Mouse (Mus musculus) MEL (cell line): ENCODE data around the gene Opcml. TPM values are rescaled to one million over a fixed set of nuclear protein-coding genes. Genes with fewer than 3 reads are reported as not detected.

Experiments
- DNase-seq: peaks from one replicate; pipeline ENCODE4 v3.0.0; 2011; ENCODE audit warnings: low read depth, low spot score
- H3K27ac ChIP-seq: 2 replicates; pipeline ENCODE4 v1.5.1; 2012; ENCODE audit warnings: low read depth, mild to moderate bottlenecking, control low read depth, low read length, moderate library complexity; ENCODE audit not compliant: control insufficient read depth
- H3K27me3 ChIP-seq, 2 experiments: fragments of 150-350 bp in 1 of 2; sonication (generic) in 1 of 2; 2 replicates each; pipeline ENCODE4 v1.6.1; 2012; ENCODE audit warnings: low read length in 2 of 2, mild to moderate bottlenecking in 2 of 2, improper control_type of control experiment in 1 of 2, moderate library complexity in 1 of 2; ENCODE audit not compliant: insufficient read depth in 2 of 2, control insufficient read depth in 1 of 2
- H3K36me3 ChIP-seq, 2 experiments: 2 replicates each; pipeline ENCODE4 v1.6.1; 2012 to 2014; ENCODE audit warnings: low read length in 2 of 2, improper control_type of control experiment in 1 of 2, inconsistent platforms in 1 of 2, mild to moderate bottlenecking in 1 of 2; ENCODE audit not compliant: insufficient read depth in 2 of 2, control insufficient read depth in 1 of 2
- H3K4me1 ChIP-seq, 2 experiments: fragments of 150-350 bp in 1 of 2; sonication (generic) in 1 of 2; 2 replicates each; pipeline ENCODE4 v1.6.1; 2012; ENCODE audit warnings: low read length in 2 of 2, improper control_type of control experiment in 1 of 2, mild to moderate bottlenecking in 1 of 2; ENCODE audit not compliant: insufficient read depth in 2 of 2, control insufficient read depth in 1 of 2
- H3K4me3 ChIP-seq, 2 experiments: fragments of 150-350 bp in 1 of 2; sonication (generic) in 1 of 2; 2 replicates each; pipeline ENCODE4 v1.5.1; 2012; ENCODE audit warnings: low read depth in 2 of 2, low read length in 2 of 2, mild to moderate bottlenecking in 2 of 2, moderate library complexity in 2 of 2, control low read depth in 1 of 2, improper control_type of control experiment in 1 of 2; ENCODE audit not compliant: control insufficient read depth in 1 of 2, insufficient read depth in 1 of 2
- H3K79me2 ChIP-seq: 2 replicates; pipeline ENCODE4 v1.6.1; 2012; ENCODE audit warnings: mild to moderate bottlenecking, low read length, moderate library complexity; ENCODE audit not compliant: control insufficient read depth, poor library complexity, insufficient read depth
- H3K9ac ChIP-seq: 2 replicates; pipeline ENCODE4 v1.6.1; 2012; ENCODE audit warnings: low read depth, mild to moderate bottlenecking, control low read depth, low read length, moderate library complexity; ENCODE audit not compliant: control insufficient read depth, poor library complexity, severe bottlenecking
- H3K9me3 ChIP-seq: fragments of 150-350 bp; sonication (generic); replicated peaks from 2 replicates; pipeline ENCODE4 v1.6.1; 2012; ENCODE audit warnings: mild to moderate bottlenecking, low read length, improper control_type of control experiment, moderate library complexity; ENCODE audit not compliant: insufficient read depth
- BHLHE40 ChIP-seq: IDR thresholded peaks from 2 replicates; pipeline ENCODE4 v1.6.1; 2012; ENCODE audit warnings: low read depth, mild to moderate bottlenecking, inconsistent platforms, low read length, improper control_type of control experiment, borderline replicate concordance
- CHD2 ChIP-seq: IDR thresholded peaks from 2 replicates; pipeline ENCODE4 v1.6.1; 2011; ENCODE audit warnings: low read length, improper control_type of control experiment
- CTCF ChIP-seq, 3 experiments: IDR thresholded peaks in 2 of 3; conservative IDR thresholded peaks in 1 of 3; 2 replicates each; pipeline ENCODE4 v1.5.1; 2011 to 2012; ENCODE audit warnings: low read length in 3 of 3, low read depth in 2 of 3, mild to moderate bottlenecking in 2 of 3, improper control_type of control experiment in 1 of 3, inconsistent platforms in 1 of 3, mixed read lengths in 1 of 3, moderate library complexity in 1 of 3; ENCODE audit not compliant: control insufficient read depth in 1 of 3, insufficient read depth in 1 of 3, poor library complexity in 1 of 3, severe bottlenecking in 1 of 3
- E2F4 ChIP-seq: IDR thresholded peaks from 2 replicates; pipeline ENCODE4 v1.6.1; 2011; ENCODE audit warnings: low read depth, low read length, improper control_type of control experiment, borderline replicate concordance
- ETS1 ChIP-seq: IDR thresholded peaks from 2 replicates; pipeline ENCODE4 v1.6.1; 2012; ENCODE audit warnings: low read depth, mild to moderate bottlenecking, inconsistent platforms, low read length, improper control_type of control experiment, moderate library complexity
- HCFC1 ChIP-seq: IDR thresholded peaks from 2 replicates; pipeline ENCODE4 v1.6.1; 2012; ENCODE audit warnings: low read depth, mild to moderate bottlenecking, inconsistent platforms, low read length, improper control_type of control experiment, moderate library complexity
- KAT2A ChIP-seq: conservative IDR thresholded peaks from 2 replicates; pipeline ENCODE4 v1.6.1; 2012; ENCODE audit warnings: low read depth, low read length, improper control_type of control experiment, inconsistent platforms
- MAX ChIP-seq: IDR thresholded peaks from 2 replicates; pipeline ENCODE4 v1.6.1; 2011; ENCODE audit warnings: low read length, improper control_type of control experiment
- MYB ChIP-seq: IDR thresholded peaks from 2 replicates; pipeline ENCODE4 v1.6.1; 2011; ENCODE audit warnings: mild to moderate bottlenecking, low read depth, low read length, improper control_type of control experiment
- NELFE ChIP-seq: IDR thresholded peaks from 2 replicates; pipeline ENCODE4 v1.6.1; 2011; ENCODE audit warnings: low read depth, low read length, improper control_type of control experiment
- NRF1 ChIP-seq: IDR thresholded peaks from 2 replicates; pipeline ENCODE4 v1.6.1; 2014; ENCODE audit warnings: low read depth, mild to moderate bottlenecking, inconsistent platforms, low read length, improper control_type of control experiment, moderate library complexity; ENCODE audit not compliant: poor library complexity, insufficient read depth, severe bottlenecking
- POLR2A ChIP-seq, 2 experiments: IDR thresholded peaks; 2 replicates each; pipeline ENCODE4 v1.6.1; 2011 to 2012; ENCODE audit warnings: low read length in 2 of 2, mild to moderate bottlenecking in 2 of 2, control low read depth in 1 of 2, improper control_type of control experiment in 1 of 2, low read depth in 1 of 2, moderate library complexity in 1 of 2; ENCODE audit not compliant: control insufficient read depth in 1 of 2, insufficient read depth in 1 of 2, poor library complexity in 1 of 2
- POLR2AphosphoS2 ChIP-seq: IDR thresholded peaks from 2 replicates; pipeline ENCODE4 v1.6.1; 2011; ENCODE audit warnings: low read length, improper control_type of control experiment
- POLR2AphosphoS5 ChIP-seq: IDR thresholded peaks from 2 replicates; pipeline ENCODE4 v1.6.1; 2012; ENCODE audit warnings: low read depth, borderline replicate concordance, mild to moderate bottlenecking, inconsistent platforms, low read length, moderate library complexity, mixed read lengths
- RAD21 ChIP-seq: IDR thresholded peaks from 2 replicates; pipeline ENCODE4 v1.6.1; 2011; ENCODE audit warnings: mild to moderate bottlenecking, low read depth, low read length, improper control_type of control experiment
- RCOR1 ChIP-seq: IDR thresholded peaks from 2 replicates; pipeline ENCODE4 v1.6.1; 2012; ENCODE audit warnings: low read depth, mild to moderate bottlenecking, inconsistent platforms, low read length, improper control_type of control experiment
- SIN3A ChIP-seq: IDR thresholded peaks from 2 replicates; pipeline ENCODE4 v1.6.1; 2012; ENCODE audit warnings: low read length, improper control_type of control experiment, inconsistent platforms
- SMC3 ChIP-seq: IDR thresholded peaks from 2 replicates; pipeline ENCODE4 v1.6.1; 2011; ENCODE audit warnings: low read depth, low read length, improper control_type of control experiment
- TAL1 ChIP-seq: IDR thresholded peaks from 2 replicates; pipeline ENCODE4 v1.6.1; 2012; ENCODE audit warnings: mild to moderate bottlenecking, inconsistent platforms, low read length, moderate library complexity, mixed read lengths
- TCF12 ChIP-seq: IDR thresholded peaks from 2 replicates; pipeline ENCODE4 v1.6.1; 2014; ENCODE audit warnings: low read depth, mild to moderate bottlenecking, inconsistent platforms, low read length, improper control_type of control experiment, moderate library complexity
- UBTF ChIP-seq: IDR thresholded peaks from 2 replicates; pipeline ENCODE4 v1.6.1; 2012; ENCODE audit warnings: low read depth, mild to moderate bottlenecking, inconsistent platforms, low read length, improper control_type of control experiment, moderate library complexity, borderline replicate concordance; ENCODE audit not compliant: insufficient read depth
- USF1 ChIP-seq: IDR thresholded peaks from 2 replicates; pipeline ENCODE4 v1.6.1; 2014; ENCODE audit warnings: low read depth, mild to moderate bottlenecking, inconsistent platforms, low read length, improper control_type of control experiment, moderate library complexity
- USF2 ChIP-seq, 2 experiments: IDR thresholded peaks; 2 replicates each; pipeline ENCODE4 v1.6.1; 2011 to 2012; ENCODE audit warnings: improper control_type of control experiment in 2 of 2, low read length in 2 of 2, borderline replicate concordance in 1 of 2, inconsistent platforms in 1 of 2, low read depth in 1 of 2, mild to moderate bottlenecking in 1 of 2; ENCODE audit not compliant: insufficient read depth in 1 of 2
- ZC3H11A ChIP-seq: IDR thresholded peaks from 2 replicates; pipeline ENCODE4 v1.6.1; 2012; ENCODE audit warnings: low read depth, mild to moderate bottlenecking, inconsistent platforms, low read length, improper control_type of control experiment
- polyA plus RNA-seq, 2 experiments: library from polyadenylated mRNA; stranded (reverse) in 1 of 2; unstranded in 1 of 2; fragments of >175 nt in 1 of 2; fragments of >200 nt in 1 of 2; gene quantifications; 2 replicates each; pipeline versions ENCODE4 v1.2.1 to v1.2.4; 2012; ENCODE audit warnings: low replicate concordance in 2 of 2, low read depth in 1 of 2; ENCODE audit not compliant: insufficient read length in 2 of 2, insufficient read depth in 1 of 2, missing spikeins in 1 of 2
- total RNA-seq: library from RNA; depleted of rRNA; stranded (reverse); fragments of 300-350 nt; gene quantifications from 2 replicates; pipeline ENCODE4 v1.2.3, GENCODE M21; 2012

Opcml gene
- total and polyA plus RNA-seq, 3 experiments: not detected

DNA sequence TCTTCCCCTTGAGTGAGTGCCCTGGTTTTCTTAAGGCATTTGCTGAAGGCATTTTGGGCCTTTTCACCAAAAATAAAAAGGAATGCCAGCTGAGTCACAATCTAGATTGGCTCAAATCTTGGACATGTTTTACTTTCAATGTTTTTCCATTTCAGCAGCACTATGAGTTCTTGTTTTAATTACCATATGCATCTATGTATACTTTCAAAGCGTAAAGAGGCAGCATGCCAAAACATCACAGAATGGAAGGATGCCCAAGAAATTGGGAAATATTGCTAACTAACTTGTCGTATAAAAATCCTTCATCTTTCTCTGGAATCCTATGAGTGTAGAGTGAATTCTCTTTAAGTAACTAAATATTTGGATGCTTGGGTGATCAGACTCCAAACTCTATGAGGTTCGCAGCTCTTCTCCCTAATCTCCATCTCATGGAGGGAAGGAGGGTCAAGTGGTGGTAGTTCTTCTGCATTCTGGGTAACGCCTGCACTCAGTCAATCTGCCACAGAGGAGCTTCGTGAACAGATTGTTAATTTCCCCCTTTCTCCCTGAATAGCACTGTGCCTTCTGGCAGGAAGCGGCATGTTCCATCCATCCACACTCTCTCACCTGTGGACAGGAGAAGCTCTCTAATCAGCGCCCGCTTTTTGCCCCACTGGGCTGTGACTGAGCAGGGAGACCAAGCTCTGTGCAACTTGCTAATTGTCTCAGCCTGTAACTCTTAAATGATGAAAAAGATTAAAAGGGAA lies 435.4 kb downstream of the Opcml start:
- Histone ChIP-seq H3K27ac (no peak overlapping the region), H3K9me3 (no peaks in the 10 kb centered on the region), H3K36me3 (no peaks in the 10 kb centered on the region), H3K4me3 (no peak overlapping the region), H3K9ac (no peak overlapping the region), H3K4me1 (no peaks in the 10 kb centered on the region), H3K27me3 (no peaks in the 10 kb centered on the region), H3K79me2 (no peaks in the 10 kb centered on the region)
- DNase-seq: no peak
- TF ChIP-seq BHLHE40 (no peak), MAX (no peak), RCOR1 (no peak), SIN3A (no peak), POLR2AphosphoS5 (no peak), NRF1 (no peak), POLR2AphosphoS2 (no peak), POLR2A (IDR thresholded peaks at IDR 0.05; ENCODE audit: control insufficient read depth in 1 of 2, insufficient read depth in 1 of 2, low read depth in 1 of 2, low read length in 2 of 2, poor library complexity in 1 of 2) (no peak), CTCF (IDR thresholded peaks at IDR 0.05 in 2 of 3, conservative IDR thresholded peaks at IDR 0.05 in 1 of 3; ENCODE audit: control insufficient read depth in 1 of 3, insufficient read depth in 1 of 3, low read depth in 2 of 3, low read length in 3 of 3, poor library complexity in 1 of 3, severe bottlenecking in 1 of 3) (no peak), ZC3H11A (no peak), TCF12 (no peak), USF1 (no peak), CHD2 (no peak), RAD21 (no peak), KAT2A (no peak), USF2 (IDR thresholded peaks at IDR 0.05; ENCODE audit: borderline replicate concordance in 1 of 2, insufficient read depth in 1 of 2, low read depth in 1 of 2, low read length in 2 of 2) (no peak), MYB (no peak), TAL1 (no peak)

DNA sequence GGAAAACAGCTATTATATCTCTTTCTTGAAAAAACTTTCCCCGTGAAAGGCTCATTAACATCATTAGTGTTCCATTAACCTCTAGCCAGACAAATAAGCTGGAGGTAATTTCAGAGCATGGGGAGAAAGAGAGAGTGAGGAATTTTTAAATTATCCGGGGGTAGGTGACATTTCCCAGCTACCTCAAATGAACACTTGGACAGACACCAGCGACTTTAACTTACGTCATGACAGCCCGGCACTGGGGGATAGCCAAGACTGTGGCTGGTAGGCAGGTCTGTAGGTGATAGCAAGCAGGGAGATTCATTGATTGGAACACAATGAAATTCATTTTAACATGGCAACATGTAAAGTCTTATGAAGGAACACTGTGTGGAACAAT lies 436.0 kb downstream of the Opcml start:
- Histone ChIP-seq H3K27me3 (no peaks in the 10 kb centered on the region), H3K9ac (no peak overlapping the region), H3K27ac (no peak overlapping the region)
- TF ChIP-seq CTCF (IDR thresholded peaks at IDR 0.05 in 2 of 3, conservative IDR thresholded peaks at IDR 0.05 in 1 of 3; ENCODE audit: control insufficient read depth in 1 of 3, insufficient read depth in 1 of 3, low read depth in 2 of 3, low read length in 3 of 3, poor library complexity in 1 of 3, severe bottlenecking in 1 of 3): no peak
- TF ChIP-seq E2F4: no peak
- TF ChIP-seq ETS1: no peak
- no peak for TF ChIP-seq NELFE
- TF ChIP-seq SMC3: no peak
- TF ChIP-seq TAL1: no peak
- no peak for TF ChIP-seq HCFC1
- no peak for TF ChIP-seq POLR2A (IDR thresholded peaks at IDR 0.05; ENCODE audit: control insufficient read depth in 1 of 2, insufficient read depth in 1 of 2, low read depth in 1 of 2, low read length in 2 of 2, poor library complexity in 1 of 2)
- no peak for TF ChIP-seq UBTF
- TF ChIP-seq, all 39 proteins: peak for 0
- Histone ChIP-seq H3K9me3 (no peaks in the 10 kb centered on the region), H3K36me3 (no peaks in the 10 kb centered on the region), H3K79me2 (no peaks in the 10 kb centered on the region), H3K4me1 (no peaks in the 10 kb centered on the region), H3K4me3 (no peak overlapping the region)
- DNase-seq: no peak
